In the genomic region with DNA sequence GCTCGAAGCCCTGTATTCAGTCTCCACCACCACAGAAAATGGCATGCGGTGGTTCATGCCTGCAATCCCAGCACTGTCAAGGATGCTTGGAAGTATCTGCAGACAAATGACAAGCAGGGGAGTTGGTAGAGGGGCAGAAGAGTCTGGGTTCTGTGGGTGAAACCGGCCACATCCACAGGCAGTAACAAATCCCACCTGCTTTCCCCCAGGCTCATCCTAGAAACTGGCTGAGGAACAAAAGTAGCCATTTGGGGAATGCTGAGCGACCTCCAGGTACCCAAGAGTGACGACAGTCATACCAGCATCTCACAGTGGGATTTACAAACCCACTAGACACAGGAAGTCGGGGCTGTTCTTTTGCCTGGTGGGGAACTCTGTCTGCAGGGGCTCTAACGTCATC, we compare ENCODE assay signal across 28 mouse cellular contexts.
"Had no signal": no experiment of that assay in that cellular context is flagged by ENCODE, and none has a peak within 500 bp of the region (broad histone marks: within the 10 kb centered on the region; RNA-seq: fewer than 3 reads in every experiment).

No protein-coding gene starts in this region.

- H3K27ac ChIP-seq: limb, embryonic 10.5 days; limb, embryonic 12.5 days; limb, embryonic 13.5 days; limb, embryonic 15.5 days; liver, embryonic 12.5 days; liver, embryonic 13.5 days; liver, embryonic 14.5 days; liver, embryonic 15.5 days; lung, embryonic 15.5 days; macrophage; midbrain, embryonic 10.5 days; midbrain, embryonic 12.5 days; midbrain, embryonic 13.5 days; midbrain, embryonic 15.5 days; neural tube, embryonic 12.5 days had no signal

- H3K27me3 ChIP-seq: limb, embryonic 12.5 days; limb, embryonic 13.5 days; limb, embryonic 15.5 days; liver, embryonic 12.5 days; liver, embryonic 13.5 days; liver, embryonic 15.5 days; lung, embryonic 15.5 days; midbrain, embryonic 12.5 days; midbrain, embryonic 13.5 days; midbrain, embryonic 15.5 days; neural tube, embryonic 12.5 days had no signal

- H3K4me1 ChIP-seq: limb, embryonic 12.5 days; limb, embryonic 13.5 days; limb, embryonic 15.5 days; liver, embryonic 12.5 days; liver, embryonic 13.5 days; liver, embryonic 15.5 days; lung, embryonic 15.5 days; megakaryocyte, embryonic 14.5 days; neural tube, embryonic 12.5 days had no signal

- H3K4me3 ChIP-seq: limb, embryonic 10.5 days; limb, embryonic 12.5 days; limb, embryonic 13.5 days; limb, embryonic 15.5 days; liver, embryonic 12.5 days; liver, embryonic 13.5 days; liver, embryonic 15.5 days; lung, embryonic 15.5 days; megakaryocyte, embryonic 14.5 days; midbrain, embryonic 10.5 days; midbrain, embryonic 12.5 days; midbrain, embryonic 13.5 days; midbrain, embryonic 15.5 days; myocyte; neural tube, embryonic 12.5 days had no signal

- DNase-seq: left cerebral cortex, postnatal 4 days; liver; liver, embryonic 13.5 days; liver, postnatal 0 days; lung, adult 18-20 months; lung, adult 2 months; lung, embryonic 14.5 days; lung, postnatal 10 days; lung, postnatal 14 days; lung, postnatal 36 days; lung, postnatal 4 days; midbrain, embryonic 14.5 days had no signal
